Mouse (Mus musculus): Measurements from ENCODE around the gene 4930562C15Rik. TPM values are rescaled to one million over a fixed set of nuclear protein-coding genes. Genes with fewer than 3 reads are reported as not detected.

4930562C15Rik gene
- polyA plus RNA-seq, 1 experiment = not detected

GRCm38 (mm10) chr16:4839552-4839951 lies 4.3 kb downstream of the 4930562C15Rik start:
- WGBS = 82% methylated on average over 3 of the region's 3 CpGs

GRCm38 (mm10) chr16:4840231-4840630 lies 5.0 kb downstream of the 4930562C15Rik start:
- WGBS = 66% methylated on average over 8 of the region's 8 CpGs
- no peaks in the 10 kb centered on the region for H3K36me3 ChIP-seq (ENCODE audit: control insufficient read depth, insufficient read depth, low read length)
- H3K27ac ChIP-seq (ENCODE audit: insufficient read depth, low read depth, low read length) = no peak overlapping the region
- no peaks in the 10 kb centered on the region for H3K4me1 ChIP-seq (ENCODE audit: control insufficient read depth, insufficient read depth, insufficient read length, low read length)
- no peak for TF ChIP-seq POLR2A (IDR thresholded peaks at IDR 0.05; ENCODE audit: low read depth, low read length)
- no peak for TF ChIP-seq CTCF (IDR thresholded peaks at IDR 0.05; ENCODE audit: extremely low read depth, insufficient read length, insufficient replicate concordance, low read depth, low read length)
- no peak overlapping the region for H3K4me3 ChIP-seq (ENCODE audit: low read depth, low read length)
- H3K27me3 ChIP-seq (ENCODE audit: control insufficient read depth, insufficient read depth, low read length) = no peaks in the 10 kb centered on the region

More at GRCm38 (mm10) chr16:4839552-4839951, 4.3 kb downstream of the 4930562C15Rik start:
- no peak for TF ChIP-seq CTCF (IDR thresholded peaks at IDR 0.05; ENCODE audit: extremely low read depth, insufficient read length, insufficient replicate concordance, low read depth, low read length)
- Histone ChIP-seq H3K27ac (ENCODE audit: insufficient read depth, low read depth, low read length) (no peak overlapping the region), H3K4me3 (ENCODE audit: low read depth, low read length) (no peak overlapping the region), H3K4me1 (ENCODE audit: control insufficient read depth, insufficient read depth, insufficient read length, low read length) (no peaks in the 10 kb centered on the region), H3K27me3 (ENCODE audit: control insufficient read depth, insufficient read depth, low read length) (no peaks in the 10 kb centered on the region), H3K36me3 (ENCODE audit: control insufficient read depth, insufficient read depth, low read length) (no peaks in the 10 kb centered on the region)

GRCm38 (mm10) chr16:4847041-4847440 lies 11.8 kb downstream of the 4930562C15Rik start:
- Histone ChIP-seq H3K4me1 (ENCODE audit: control insufficient read depth, insufficient read depth, insufficient read length, low read length) (no peaks in the 10 kb centered on the region), H3K27me3 (ENCODE audit: control insufficient read depth, insufficient read depth, low read length) (no peaks in the 10 kb centered on the region), H3K4me3 (ENCODE audit: low read depth, low read length) (no peak overlapping the region), H3K36me3 (ENCODE audit: control insufficient read depth, insufficient read depth, low read length) (no peaks in the 10 kb centered on the region), H3K27ac (ENCODE audit: insufficient read depth, low read depth, low read length) (no peak overlapping the region)
- TF ChIP-seq POLR2A (IDR thresholded peaks at IDR 0.05; ENCODE audit: low read depth, low read length) (no peak), CTCF (IDR thresholded peaks at IDR 0.05; ENCODE audit: extremely low read depth, insufficient read length, insufficient replicate concordance, low read depth, low read length) (no peak)
- WGBS = 82% methylated on average over 3 of the region's 3 CpGs

- no peaks in the 10 kb centered on the region for H3K36me3 ChIP-seq (ENCODE audit: control insufficient read depth, insufficient read depth, low read length)
- no peak overlapping the region for H3K4me3 ChIP-seq (ENCODE audit: low read depth, low read length)
- H3K27ac ChIP-seq (ENCODE audit: insufficient read depth, low read depth, low read length) = no peak overlapping the region
- H3K27me3 ChIP-seq (ENCODE audit: control insufficient read depth, insufficient read depth, low read length) = no peaks in the 10 kb centered on the region
- WGBS = 90% methylated on average over 2 of the region's 2 CpGs
- H3K4me1 ChIP-seq (ENCODE audit: control insufficient read depth, insufficient read depth, insufficient read length, low read length) = no peaks in the 10 kb centered on the region
- TF ChIP-seq CTCF (IDR thresholded peaks at IDR 0.05; ENCODE audit: extremely low read depth, insufficient read length, insufficient replicate concordance, low read depth, low read length) (no peak), POLR2A (IDR thresholded peaks at IDR 0.05; ENCODE audit: low read depth, low read length) (no peak)
Observed at GRCm38 (mm10) chr16:4848090-4848489, 12.9 kb downstream of the 4930562C15Rik start.

GRCm38 (mm10) chr16:4850361-4850760 lies 15.1 kb downstream of the 4930562C15Rik start:
- TF ChIP-seq CTCF (IDR thresholded peaks at IDR 0.05; ENCODE audit: extremely low read depth, insufficient read length, insufficient replicate concordance, low read depth, low read length) = no peak
- no peak for TF ChIP-seq POLR2A (IDR thresholded peaks at IDR 0.05; ENCODE audit: low read depth, low read length)

GRCm38 (mm10) chr16:4850938-4851628 lies 15.9 kb downstream of the 4930562C15Rik start:
- H3K27me3 ChIP-seq (ENCODE audit: control insufficient read depth, insufficient read depth, low read length) = no peaks in the 10 kb centered on the region
- H3K4me1 ChIP-seq (ENCODE audit: control insufficient read depth, insufficient read depth, insufficient read length, low read length) = peaks cover 7% of the 10 kb centered on the region; the same call in 1 of the 2 replicates
- WGBS = 90% methylated on average over 5 of the region's 5 CpGs
- no peak overlapping the region for H3K4me3 ChIP-seq (ENCODE audit: low read depth, low read length)
- no peaks in the 10 kb centered on the region for H3K36me3 ChIP-seq (ENCODE audit: control insufficient read depth, insufficient read depth, low read length)
- H3K27ac ChIP-seq (ENCODE audit: insufficient read depth, low read depth, low read length) = no peak overlapping the region
- TF ChIP-seq POLR2A (IDR thresholded peaks at IDR 0.05; ENCODE audit: low read depth, low read length) (no peak), CTCF (IDR thresholded peaks at IDR 0.05; ENCODE audit: extremely low read depth, insufficient read length, insufficient replicate concordance, low read depth, low read length) (no peak)

More at GRCm38 (mm10) chr16:4850361-4850760, 15.1 kb downstream of the 4930562C15Rik start:
- Histone ChIP-seq H3K27me3 (ENCODE audit: control insufficient read depth, insufficient read depth, low read length) (no peaks in the 10 kb centered on the region), H3K27ac (ENCODE audit: insufficient read depth, low read depth, low read length) (no peak overlapping the region), H3K36me3 (ENCODE audit: control insufficient read depth, insufficient read depth, low read length) (no peaks in the 10 kb centered on the region), H3K4me3 (ENCODE audit: low read depth, low read length) (no peak overlapping the region), H3K4me1 (ENCODE audit: control insufficient read depth, insufficient read depth, insufficient read length, low read length) (peaks cover 3% of the 10 kb centered on the region; the same call in 1 of the 2 replicates)
- WGBS = 69% methylated on average over 7 of the region's 7 CpGs

GRCm38 (mm10) chr16:4855046-4855650 lies 19.9 kb downstream of the 4930562C15Rik start:
- H3K4me1 ChIP-seq (ENCODE audit: control insufficient read depth, insufficient read depth, insufficient read length, low read length) = peaks cover 7% of the 10 kb centered on the region; the same call in 1 of the 2 replicates
- no peak overlapping the region for H3K27ac ChIP-seq (ENCODE audit: insufficient read depth, low read depth, low read length)
- TF ChIP-seq POLR2A (IDR thresholded peaks at IDR 0.05; ENCODE audit: low read depth, low read length) (no peak), CTCF (IDR thresholded peaks at IDR 0.05; ENCODE audit: extremely low read depth, insufficient read length, insufficient replicate concordance, low read depth, low read length) (no peak)
- H3K4me3 ChIP-seq (ENCODE audit: low read depth, low read length) = no peak overlapping the region
- 25% methylated on average over 5 of the region's 5 CpGs for WGBS
- H3K27me3 ChIP-seq (ENCODE audit: control insufficient read depth, insufficient read depth, low read length) = no peaks in the 10 kb centered on the region
- no peaks in the 10 kb centered on the region for H3K36me3 ChIP-seq (ENCODE audit: control insufficient read depth, insufficient read depth, low read length)

Data from small intestine, adult 2 months (tissue).